Mouse (Mus musculus): ENCODE measurements around the gene Enc1.
A peak's percentile ranks its signal among the peaks of the same experiment; 100 is the strongest.

Enc1 gene

DNA sequence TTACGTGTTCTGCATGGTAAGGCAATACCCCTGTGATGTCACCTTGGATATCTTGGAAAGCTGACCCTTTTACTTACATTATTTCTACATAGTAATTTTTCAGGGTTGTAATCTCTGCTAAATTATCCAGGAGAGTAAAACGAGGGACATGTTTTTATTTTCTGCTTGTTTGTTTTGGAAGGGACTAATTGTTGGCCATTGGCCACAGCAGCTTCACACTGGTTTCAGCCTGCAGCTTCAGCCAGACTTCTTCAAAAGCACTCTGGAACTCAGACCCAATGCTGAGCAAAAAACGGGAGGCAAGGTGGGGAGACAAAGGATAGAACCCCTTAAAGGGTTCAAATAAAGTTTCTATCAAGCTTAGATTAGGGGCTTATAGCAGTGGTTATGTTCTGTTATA, 10.8 kb upstream of the Enc1 start:
- no peak for DNase-seq

DNA sequence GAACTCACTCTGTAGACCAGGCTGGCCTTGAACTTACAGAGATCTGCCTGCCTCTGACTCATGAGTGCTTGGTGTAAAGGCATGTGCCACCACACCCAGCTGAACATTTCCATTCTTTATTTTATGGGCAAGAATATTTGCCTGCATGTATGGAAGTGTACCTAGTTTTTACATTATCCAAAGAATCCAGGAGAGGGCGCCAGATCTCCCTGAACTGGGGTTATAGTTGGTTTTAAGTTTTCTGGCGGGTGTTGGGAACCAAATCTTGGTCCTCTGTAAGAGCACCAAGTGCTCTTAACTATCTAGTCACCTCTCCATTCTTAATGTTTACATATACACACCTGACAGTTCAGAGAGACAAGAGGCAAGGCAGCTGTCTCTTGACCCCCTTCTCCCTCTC, 7.8 kb upstream of the Enc1 start:
- DNase-seq = no peak

DNA sequence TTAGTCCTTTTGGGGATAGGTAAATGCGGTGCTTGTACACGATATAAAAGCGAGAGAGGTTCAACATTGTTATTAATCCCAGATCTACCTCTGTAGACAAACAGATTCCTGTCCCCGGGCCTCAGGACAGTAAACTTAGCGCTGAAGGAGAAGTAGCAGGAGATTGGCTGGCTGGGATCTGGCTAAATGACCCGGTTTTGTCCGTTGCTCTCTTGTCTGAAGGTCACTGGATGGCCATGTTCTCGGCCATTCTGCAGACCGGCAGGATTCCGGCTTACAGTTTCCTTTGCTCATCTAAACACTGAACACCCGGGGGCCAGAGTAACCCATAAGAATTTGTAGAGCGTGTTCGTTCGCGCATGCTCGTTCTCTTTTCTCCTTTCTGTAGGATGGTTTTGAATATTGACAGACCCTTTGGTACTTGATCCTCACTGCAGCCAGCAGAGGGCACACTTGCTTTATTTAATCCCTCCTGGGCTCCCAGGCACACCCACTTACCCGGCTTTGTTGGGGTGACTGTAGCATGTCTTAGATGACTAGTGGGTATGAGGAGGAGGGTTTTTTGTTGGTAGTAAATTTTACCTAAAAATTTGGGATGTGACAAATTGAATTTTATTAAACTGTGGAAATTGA, 6.0 kb upstream of the Enc1 start:
- DNase-seq = peak; percentile 84

DNA sequence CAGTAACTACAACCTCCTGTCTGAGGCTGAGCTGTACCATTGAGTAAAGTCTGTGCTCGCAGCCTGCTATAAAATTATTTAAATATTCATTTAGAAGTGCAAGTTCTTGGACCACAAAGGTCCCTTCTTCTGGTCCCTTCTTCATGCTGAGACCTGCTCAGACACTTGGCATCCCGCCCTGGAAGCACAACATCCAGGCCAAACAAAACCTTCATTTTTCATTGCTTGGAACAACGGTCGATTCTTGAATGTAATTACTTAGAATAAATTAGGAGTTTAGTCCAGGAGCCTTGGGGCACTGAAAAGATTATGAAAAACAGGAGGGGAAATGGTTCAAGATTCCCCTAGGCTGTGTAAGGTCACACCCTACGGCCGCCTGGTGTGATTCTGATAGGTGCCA, 5.0 kb upstream of the Enc1 start:
- no peak for DNase-seq

DNA sequence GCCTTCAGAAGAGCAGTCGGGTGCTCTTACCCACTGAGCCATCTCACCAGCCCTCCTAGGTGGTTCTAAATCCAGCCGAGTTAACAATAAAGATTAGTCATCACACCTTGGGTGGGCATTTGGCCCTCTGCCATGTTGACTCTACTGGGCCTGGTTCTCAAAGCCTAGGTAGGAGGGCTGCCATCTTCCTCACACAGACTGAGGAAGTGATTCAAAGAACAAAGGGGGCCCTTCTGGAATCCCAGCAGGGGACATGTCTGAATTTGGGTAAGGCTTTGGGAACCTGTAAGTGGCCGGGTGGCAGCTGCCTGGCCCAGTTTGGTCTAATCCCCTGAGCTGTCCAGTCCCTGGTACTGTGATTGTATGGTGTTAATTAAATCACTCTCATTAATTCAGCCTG, 3.2 kb upstream of the Enc1 start:
- DNase-seq = no peak

DNA sequence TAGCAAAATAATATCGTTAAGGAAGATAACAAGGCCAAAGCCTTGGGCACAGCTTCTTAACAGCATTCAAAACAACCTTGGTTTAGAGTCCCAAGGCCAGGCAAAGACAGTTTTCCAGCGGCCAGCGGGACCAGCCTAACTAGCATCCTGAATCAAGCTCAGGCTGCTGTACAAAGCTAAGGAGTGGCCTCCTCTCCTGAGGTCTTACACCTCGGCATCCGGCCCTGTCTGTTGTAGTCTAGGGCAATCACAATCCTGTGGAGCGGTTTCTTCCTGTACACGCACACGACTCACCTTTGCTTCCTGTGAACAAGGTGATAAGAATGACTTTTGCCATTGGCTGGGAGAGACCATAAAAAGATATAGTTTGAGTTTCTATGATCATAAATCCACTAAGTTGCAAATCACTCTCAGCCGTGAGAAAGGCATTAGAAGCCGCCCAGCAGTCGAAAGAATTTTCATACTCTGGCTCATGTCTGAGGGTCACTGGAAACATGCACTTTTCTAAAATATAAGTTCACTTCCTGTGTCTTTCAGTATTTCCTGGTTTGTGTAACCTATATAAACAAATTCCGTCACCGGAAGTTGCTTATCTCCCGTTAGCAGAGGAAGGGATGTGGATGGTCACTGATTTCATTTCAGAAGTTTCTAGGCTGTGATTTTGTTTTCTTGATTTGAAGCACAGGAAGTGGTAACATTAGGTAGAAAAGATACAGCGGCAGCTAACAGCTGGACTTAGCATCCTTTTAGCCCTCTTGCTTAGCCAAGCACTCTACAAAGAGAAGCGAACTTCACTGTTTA, 2.5 kb upstream of the Enc1 start:
- no peak for DNase-seq

DNA sequence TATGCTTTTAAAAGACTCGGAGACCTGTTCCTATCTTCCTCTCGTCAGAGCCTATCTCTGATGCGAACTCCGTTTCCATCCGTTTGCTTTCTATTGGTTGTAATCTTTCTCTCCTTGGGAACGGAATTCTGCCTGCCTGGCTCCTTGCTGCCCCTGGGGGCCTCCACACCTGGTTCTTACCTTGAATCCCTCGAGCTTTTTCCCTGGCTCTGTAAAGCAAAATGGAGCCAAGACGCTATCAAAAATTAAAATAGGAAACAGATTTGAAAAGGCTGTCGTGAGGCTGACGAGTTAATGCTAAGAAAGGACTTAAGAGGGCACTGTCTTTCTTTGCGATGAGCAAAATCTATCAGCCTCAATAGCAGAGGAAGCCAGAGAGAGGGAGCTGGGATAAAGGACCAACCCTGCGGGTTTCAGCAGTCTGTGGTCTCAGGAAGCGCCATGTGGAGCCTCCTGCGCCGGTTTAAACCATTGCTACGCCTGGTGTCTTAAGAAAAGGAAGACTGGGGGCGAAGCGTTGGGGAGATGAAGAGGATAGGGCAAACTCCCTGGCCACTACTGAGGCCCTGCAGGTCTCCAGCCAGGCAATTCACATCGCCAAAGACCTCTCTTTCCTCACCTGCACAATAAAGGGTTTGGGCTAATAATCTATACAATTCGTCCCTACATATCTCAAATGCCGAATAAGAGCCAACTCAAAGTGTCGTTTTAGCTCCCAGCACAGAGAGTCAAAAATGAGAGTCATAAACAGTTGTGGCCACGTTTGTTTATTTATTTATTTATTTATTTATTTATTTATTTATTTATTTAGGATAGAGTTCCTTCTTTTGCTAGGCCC, 1.3 kb upstream of the Enc1 start:
- DNase-seq = peak; percentile 63

DNA sequence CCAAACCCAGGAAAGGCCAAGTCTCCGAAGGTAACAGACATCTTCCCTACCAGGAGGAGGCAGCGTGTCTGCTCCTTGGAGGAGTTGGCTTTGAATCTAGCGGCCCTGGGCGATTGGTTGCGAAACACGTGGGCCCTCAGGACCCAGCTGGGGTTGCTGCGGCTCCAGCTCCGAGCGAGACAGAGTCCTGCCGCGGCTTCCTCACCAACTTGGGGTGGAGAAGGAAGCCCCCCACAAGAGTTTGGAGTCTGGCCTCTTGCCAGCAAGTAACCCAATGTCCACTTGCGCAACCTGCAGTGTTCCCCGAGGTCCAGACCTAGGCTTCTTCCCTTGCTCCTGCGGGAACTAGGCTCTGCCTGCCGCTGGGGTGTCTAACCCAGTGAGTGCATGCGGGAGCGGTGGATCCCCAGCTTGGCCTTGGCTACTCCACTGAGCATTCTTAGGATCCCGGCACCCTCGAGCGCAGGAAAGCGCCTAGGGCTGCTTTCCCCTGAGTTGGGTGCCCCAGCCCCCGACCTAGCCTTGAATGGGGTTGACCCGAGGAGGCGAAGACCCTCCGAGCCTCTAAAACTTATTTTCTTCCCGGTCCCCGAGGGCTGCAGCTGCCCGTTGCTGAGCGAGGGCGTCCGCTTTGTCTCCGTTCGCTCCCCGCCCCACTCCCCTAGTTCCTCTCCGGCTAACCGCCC, 483 bp upstream of the Enc1 start:
- DNase-seq = peak; percentile 83

DNA sequence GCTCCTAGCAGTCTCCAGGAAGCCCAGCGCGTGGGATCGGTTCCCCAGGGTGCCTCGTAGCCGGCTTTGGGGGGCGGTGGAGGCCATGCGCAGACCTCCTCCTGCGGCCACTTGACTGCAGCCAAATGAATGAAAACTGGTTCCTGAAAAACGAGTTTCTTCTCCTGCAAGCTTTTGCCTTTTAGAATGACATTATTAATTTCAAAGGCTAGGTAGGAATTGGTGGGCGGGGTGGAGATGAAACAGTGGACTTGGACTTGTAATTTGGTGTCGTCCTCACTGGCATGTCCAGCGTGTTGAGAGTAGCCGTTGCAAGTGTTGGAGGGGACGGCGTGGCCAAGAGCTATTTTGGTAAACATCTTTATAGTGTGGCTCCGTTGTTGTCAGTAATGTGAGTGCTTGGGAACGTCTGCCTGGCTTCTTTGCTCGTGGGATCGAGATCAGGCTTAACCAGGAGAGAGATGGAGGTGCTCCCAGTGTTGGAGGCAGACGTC, 929 bp downstream of the Enc1 start:
- no peak for DNase-seq

DNA sequence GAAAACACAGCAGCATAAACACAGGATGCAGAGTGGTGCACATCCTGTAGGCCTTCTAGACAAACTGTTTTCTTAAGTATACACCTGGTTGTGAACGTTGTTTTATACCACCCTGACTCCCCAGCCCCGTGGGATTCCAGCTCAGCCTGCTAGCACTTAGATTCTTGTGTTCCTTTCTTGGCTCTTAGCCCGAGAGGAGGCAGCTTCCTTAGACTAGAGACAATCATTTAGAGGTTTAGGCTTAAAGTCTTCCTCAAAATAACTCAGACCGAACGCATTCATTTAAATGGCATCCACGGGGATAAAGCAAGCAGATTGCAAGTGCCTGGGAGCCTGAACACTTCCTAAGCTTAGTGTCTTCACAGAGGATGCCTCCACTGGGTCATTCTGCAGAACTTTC, 1.8 kb downstream of the Enc1 start:
- no peak for DNase-seq

DNA sequence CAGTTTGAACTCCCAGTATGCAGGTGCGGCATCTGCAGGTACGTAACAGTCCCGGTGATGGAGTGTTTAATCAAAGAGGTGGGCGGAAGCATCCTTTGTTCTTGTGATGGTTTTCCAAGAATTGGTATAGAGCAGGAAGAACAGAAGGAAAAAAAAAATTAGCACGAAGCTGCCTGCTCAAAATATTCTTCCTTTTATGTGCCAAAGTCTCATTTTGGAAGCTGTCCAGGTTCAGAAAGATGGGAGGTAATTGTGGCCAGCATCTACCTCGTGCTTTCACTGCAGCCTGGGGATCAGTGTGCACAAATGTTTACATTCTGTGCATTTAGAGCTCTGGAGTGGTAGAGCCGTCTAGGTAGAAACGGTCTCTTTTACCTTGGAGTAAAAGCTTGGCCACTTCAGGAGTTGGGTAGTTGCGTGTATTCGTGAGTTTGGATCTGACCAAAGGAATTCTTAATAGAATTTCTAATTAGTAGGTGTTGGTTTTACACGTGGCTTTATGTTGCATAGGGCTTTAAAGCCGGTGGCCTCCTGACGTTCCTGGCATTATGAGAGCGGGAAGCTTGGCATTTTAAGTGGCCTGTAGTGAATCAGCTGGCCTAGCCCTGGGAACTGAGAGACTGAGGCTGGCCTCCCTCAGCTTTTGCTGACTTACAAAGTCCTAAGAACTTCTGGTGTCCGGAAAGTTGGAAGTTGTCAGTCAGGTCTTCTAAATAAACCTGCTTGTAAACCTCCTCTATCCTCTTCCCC, 3.2 kb downstream of the Enc1 start:
- DNase-seq = no peak

DNA sequence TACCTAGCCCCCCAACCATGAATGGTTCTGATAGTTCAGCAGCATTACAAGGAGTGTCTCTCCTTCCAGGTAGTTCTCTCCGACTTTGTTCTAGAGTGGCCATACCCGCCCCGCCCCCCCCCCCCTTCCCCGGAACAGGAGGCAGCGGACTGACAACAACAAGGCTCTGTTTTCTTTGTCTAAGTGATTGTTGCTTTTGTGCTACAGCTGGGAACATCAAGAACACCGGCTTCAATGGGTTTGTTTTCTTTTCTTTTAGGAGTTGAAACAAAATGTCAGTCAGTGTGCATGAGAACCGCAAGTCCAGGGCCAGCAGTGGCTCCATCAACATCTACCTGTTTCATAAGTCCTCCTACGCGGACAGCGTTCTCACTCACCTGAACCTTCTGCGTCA, 3.8 kb downstream of the Enc1 start:
- no peak for DNase-seq

DNA sequence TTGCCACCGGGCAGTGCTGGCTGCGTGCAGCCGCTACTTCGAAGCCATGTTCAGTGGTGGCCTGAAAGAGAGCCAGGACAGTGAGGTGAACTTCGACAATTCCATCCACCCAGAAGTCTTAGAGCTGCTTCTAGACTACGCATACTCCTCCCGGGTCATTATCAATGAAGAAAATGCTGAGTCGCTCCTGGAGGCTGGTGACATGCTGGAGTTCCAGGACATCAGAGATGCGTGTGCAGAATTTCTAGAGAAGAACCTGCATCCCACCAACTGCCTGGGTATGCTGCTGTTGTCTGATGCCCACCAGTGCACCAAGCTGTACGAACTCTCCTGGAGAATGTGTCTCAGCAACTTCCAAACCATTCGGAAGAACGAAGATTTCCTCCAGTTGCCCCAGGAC, 4.3 kb downstream of the Enc1 start:
- no peak for DNase-seq

DNA sequence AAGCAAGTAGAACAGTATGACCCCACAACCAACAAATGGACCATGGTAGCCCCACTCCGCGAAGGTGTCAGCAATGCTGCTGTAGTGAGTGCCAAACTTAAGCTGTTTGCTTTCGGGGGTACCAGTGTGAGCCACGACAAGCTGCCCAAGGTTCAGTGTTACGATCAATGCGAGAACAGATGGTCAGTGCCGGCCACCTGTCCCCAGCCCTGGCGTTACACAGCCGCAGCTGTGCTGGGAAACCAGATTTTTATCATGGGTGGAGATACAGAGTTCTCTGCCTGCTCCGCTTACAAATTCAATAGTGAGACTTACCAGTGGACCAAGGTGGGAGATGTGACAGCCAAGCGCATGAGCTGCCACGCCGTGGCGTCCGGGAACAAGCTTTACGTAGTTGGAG, 5.3 kb downstream of the Enc1 start:
- no peak for DNase-seq

DNA sequence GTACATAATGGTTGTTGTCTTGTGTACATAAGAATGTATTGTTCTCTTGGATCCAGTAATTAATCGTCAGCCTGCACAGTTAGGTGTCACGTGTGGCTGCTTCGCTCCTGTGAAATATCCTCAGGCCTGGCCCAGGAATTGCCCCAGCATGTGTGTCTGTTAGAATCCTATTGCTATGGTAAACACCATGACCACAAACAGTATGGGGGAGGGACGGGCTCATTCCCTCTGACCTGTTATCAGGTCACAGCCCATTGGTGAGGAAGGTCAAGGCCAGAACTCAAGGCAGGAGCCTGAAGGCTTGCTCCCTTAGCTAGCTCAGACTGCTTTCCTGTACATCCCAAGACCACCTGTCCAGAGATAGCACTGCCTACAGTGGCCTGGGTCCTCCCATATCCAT, 6.8 kb downstream of the Enc1 start:
- DNase-seq = no peak

DNA sequence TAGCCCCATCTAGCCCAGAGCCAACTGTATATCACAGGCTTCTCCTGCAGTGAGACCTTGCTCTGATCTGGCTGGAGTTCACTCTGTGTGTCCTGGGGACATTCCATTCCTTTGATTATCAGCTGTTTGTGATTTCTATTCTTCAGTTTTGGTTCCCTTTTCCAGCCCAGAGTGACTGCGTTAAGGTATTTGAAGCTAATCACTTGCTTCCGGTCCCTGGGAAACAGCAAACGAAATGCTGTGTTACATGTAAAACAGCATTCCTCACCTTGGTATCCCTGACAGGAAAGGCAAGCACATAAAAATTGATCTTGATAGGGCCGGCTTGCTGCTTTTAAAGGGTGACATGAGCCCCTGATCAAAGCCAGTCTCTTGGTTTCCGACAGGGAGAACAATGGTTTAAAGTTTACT, 8.2 kb downstream of the Enc1 start:
- DNase-seq = no peak

DNA sequence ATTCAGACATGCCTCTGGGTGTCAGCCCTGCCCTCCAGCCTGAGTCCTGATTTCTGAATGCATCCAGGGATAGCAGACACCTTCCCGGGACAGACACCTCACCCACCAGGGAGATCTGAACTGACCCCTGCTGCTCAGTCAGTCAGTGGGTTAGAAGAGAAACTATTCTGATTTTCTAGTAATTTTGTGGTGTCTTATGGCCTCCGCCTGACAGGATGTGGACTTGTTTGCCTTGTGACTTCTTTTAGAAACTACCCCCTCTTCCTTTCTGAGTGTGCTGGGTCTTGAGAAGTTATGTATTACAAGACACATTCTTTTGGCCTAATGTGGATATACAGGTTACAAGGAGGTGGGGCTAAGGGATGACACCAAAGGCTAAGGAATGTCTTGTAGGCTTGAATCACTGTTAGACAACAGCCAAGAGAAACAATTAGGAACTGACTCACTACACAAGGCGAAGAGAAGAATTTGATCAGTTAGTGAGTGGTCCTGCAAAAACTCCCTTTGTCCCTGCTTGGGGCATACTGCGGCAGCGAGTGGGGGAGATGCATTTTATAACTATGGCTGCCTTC, 8.7 kb downstream of the Enc1 start:
- no peak for DNase-seq

DNA sequence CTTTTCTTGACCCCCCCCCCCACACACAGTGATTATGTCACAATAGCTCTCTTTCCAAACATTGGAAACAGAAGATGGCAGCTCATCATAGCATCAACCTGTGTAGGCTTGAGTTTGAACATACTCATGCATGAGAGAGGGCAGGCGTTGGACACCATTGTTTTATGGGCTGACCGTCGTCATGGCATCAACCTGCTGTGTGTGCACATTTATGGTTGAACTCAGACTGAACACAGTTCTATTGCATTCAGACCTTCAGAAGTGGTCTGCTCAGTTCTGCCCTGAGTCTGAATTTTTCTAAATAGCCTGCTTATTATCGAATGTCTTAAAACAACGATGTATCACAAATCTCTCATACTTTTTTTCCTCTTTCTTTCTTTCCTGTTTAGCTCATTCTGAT, 9.2 kb downstream of the Enc1 start:
- no peak for DNase-seq

DNA sequence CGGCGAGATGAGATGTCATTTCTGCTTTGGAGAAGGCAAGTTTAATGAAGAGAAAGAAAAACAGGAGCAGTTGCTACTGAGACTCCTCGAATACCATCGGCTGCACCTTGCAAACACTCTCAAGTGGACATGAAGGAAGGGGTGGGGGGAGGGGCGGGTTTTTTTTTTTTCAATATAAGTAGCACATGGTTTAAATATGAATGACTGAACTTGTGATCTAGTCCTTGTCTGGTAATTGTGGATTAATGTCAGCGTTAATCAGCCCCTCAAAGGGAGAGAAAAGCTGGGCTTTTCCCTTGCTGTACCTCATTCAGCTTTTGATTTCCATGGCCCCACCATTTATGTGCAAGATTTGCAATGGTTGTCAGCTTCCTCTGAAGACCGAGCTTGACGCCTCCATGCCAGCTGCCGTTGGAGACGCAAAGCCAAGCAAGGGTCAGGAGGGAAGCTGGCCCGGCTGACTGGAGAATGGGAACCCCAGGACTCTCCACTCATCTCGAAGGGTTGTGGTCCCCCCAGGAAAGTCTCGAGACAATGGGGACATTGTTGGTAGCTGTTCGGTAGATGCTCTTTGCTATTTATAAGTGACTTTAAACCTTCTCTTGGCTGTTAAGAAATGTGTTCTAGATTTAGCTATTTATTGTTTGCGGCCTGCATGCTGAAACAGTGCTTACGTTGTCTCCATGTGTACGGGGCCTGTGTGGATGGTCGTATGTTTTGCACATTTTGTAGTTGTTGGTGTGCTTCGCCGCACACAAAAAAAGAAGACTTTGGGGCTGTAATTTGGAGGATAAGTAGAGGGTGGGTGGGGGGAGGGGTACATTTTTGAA, 9.9 kb downstream of the Enc1 start:
- DNase-seq = no peak

DNA sequence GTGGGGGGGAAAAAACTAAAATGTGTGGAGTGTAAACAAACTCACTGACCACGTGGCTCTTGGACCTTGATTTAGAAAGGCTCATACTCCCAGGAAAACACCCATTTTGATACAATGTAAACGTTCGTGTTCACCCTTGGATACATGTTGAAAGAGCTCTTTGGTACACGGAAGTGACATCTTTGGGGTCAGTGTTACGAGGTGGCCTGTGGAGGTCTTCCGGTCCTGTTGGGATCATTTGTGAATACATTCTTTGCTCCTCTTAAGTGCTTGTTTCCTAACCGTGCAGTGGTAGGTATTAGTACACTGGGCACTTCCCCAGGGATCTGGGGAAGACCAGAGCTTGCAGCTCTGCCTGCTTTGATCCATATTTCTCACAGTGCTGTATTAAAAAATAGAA, 10.8 kb downstream of the Enc1 start:
- DNase-seq = no peak

DNA sequence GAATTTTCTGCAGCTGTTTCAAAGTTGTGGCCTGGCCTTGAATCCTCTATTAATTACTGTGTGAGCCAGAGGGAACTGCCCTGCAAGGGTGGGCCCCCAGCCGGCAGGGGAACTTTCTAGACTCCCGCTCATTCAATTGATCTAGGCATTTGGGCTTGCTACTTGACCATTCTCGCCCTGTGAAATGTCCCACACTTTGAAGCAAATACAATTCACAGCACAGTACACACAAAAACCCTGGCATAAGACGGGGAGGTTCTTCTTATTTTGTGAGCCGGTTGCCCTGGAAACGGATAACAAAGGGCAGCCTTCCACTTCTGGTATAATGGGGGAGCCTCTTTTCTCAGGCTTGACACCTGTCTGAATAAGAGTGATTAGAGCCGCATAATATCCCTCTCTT, 11.6 kb downstream of the Enc1 start:
- no peak for DNase-seq

All from kidney, adult 9 months (tissue).